Mouse (Mus musculus) urinary bladder, adult 2 months (tissue): ENCODE data around the gene Cdrt4. TPM values are rescaled to one million over a fixed set of nuclear protein-coding genes. Genes with fewer than 3 reads are reported as not detected.

Experiments
- DNase-seq: peaks from one replicate; pipeline ENCODE4 v3.0.0; 2022; ENCODE audit warnings: low spot score
- polyA plus RNA-seq: library from polyadenylated mRNA; depleted of rRNA; stranded (reverse); fragments of >200 nt; gene quantifications from 2 replicates; pipeline ENCODE4 v1.2.3, GENCODE M21; 2012

The Cdrt4 gene
- polyA plus RNA-seq, 1 experiment = 0.10 TPM

- DNase-seq = no peak
Measured at GRCm38 (mm10) chr11:62943538-62943937, 7.5 kb upstream of the Cdrt4 start.

DNA sequence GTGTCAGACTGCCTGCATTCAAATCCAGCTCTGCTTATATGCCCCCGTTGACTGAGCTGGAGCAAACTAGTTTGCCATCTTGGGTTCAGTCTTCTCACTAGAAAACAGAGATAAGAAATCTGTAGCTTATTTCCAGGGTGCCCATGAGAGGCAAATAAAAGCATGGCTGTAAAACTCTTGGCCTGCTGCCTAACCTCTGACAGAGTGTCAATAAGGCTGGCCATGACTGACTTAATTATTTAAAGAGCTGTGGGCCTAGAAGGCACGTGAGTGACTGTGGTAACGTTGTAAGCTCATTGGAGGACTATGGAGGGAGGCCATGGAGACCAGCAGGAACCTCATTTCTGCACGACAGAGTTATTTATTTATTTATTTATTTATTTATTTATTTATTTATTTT is 5.5 kb upstream of the Cdrt4 start:
- DNase-seq = no peak

- no peak for DNase-seq
Measured at GRCm38 (mm10) chr11:62949548-62949947, 1.4 kb upstream of the Cdrt4 start.

DNA sequence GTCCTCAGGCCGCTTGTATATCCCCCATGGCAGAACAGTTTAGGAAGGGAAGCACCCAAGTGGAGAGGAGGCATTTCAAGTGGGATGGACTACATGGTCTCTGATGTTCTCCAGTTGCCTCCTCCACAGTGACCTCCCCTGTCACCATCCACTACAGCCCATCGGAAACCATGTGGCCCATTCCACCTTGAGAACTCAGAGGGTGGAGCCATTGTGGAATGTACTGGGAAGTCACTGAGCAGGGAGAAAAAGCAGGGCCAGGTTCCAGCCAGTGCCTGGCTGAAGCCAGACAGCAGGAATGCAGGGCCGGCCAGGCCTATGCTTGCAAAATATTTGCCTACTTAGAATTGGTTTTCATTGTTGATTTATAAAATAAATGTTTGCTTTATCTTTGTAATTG is 3.8 kb downstream of the Cdrt4 start:
- no peak for DNase-seq

GRCm38 (mm10) chr11:62955186-62955585 is 4.2 kb downstream of the Cdrt4 start:
- DNase-seq = no peak

DNA sequence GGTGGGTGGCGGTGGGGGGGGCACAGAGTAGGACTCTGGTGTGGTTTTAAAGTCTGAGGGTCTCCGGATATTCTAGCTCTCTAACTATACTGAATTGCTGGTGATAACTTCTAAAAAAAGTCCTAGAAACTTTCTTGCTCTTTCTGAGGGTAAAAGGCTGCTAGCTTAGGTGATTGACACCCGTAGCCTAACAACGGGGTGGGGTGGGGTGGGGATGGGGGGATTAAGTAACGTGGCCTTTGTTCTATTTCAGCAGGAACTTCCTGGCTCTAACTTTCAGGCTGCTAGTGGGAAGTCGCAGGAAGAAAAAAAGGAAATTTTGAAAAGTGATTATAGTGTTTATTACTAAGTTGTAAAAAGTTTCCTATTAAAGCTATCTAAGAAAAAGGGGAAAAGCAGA is 4.8 kb downstream of the Cdrt4 start:
- DNase-seq = no peak

DNA sequence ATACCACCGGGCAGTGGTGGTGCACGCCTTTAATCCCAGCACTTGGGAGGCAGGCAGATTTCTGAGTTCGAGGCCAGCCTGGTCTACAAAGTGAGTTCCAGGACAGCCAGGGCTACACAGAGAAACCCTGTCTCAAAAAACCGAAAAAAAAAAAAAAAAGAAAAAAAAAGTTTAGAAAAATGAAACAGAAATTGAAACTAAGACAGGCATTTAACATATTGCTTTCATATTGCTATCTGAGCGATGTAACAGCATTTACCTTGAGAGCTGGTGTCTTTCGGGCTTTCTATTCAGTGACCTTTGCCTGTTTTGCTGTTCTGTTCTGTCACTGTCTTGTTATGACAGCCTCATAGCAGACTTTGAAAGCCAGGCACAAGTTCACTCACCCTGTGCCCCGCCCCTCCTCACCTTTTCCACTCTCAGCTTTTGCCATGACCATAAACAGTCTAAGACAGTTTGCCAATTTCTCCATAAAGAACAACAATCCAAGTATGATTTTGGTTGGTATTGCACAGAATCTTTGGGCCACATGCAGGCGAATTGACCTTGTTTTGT is 6.7 kb downstream of the Cdrt4 start:
- no peak for DNase-seq

GRCm38 (mm10) chr11:62963292-62963691 is 12.3 kb downstream of the Cdrt4 start:
- no peak for DNase-seq

DNA sequence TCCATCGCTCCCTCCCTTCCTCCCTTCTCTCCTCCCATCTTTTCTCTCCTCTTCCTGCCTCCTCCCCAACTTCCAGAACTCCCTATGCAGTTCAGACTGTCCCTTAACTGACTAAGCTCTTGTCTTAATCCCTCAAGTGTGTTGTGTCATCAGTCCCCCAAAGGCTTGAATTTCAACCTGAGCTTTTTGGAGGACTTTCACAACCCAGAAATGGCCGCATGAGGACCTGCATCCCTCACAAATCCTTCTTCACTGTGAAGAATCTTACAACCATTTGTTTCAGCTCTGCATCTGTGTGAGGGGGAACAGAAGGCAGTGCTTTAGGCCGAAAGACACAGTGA is 15.4 kb downstream of the Cdrt4 start:
- no peak for DNase-seq

GRCm38 (mm10) chr11:62966765-62967633 is 16.0 kb downstream of the Cdrt4 start:
- no peak for DNase-seq

DNA sequence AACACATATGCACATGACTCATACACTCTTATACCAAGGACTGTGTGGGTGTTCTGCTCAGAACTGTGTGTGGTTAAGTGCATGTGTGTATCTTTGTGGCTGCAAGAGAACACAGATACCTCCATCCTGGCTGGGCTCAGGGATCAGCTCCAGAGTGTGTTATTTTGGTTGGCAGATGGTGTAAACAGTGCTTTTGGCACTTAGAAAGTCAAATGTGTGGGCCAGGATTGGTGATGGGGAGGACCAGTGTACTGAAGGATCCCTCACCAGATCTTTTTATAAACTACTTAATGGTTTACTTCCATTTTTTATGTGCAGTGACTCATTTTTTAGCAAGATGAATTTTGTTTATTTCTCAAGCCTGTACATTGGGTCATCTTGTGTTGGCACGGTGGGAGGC is 26.2 kb downstream of the Cdrt4 start:
- DNase-seq = no peak

DNA sequence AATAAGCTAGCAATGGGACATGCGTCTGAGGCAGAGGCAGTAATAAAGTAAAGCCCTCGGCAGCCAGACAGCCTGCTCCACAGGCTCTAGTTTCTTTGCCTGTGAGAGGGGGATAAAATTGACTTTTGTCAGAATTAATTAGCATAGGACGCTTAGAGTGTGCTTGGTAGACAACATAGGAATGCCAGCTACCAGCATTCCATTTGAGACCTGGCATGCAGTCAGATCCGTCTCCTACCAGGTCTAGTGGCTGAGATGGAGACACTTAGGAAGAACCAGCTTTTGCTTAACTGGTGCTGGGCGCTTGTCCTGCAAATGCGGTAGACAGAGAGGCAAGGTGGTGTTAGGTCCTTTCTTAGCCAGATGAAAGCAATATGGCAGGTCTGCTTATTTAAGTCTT is 27.9 kb downstream of the Cdrt4 start:
- DNase-seq = no peak

DNA sequence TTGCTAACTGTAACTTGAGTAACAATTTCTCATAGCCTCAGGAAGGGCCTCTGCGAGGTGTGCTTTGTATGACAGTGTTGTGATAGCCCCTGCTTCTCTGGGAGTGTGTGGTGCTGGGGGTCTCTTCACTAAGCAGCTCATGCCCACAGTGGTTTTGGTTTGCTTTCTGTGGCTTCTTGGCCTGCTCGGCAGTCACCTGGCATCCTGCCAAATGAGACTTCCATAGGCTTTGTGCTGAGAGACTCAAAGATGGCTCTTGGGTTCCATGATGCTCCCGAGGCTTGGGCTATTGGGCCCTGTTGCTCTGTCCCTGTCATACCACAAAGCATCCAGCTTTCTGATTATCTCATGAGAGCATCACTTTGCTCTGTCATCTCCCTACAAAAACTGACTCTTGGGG is 30.7 kb downstream of the Cdrt4 start:
- no peak for DNase-seq

DNA sequence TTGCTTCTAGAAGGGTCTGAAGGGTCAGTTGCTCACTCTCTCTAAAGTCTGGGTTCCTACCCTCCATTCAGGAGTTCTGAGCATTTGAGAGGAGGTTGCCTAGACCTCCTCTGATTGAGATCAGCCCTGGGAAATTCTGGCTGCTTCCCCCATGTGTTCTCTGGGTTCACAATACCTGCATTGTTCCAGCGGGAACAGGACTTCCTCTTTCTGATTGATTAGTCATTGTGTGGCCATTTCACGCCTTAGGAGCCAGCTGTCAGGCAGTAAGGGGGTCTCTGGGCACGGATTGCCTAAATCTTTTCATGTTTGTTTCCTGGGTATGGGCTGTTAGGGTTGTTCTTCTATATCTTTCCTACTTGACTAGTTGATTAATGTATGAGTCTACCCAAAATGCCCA is 32.8 kb downstream of the Cdrt4 start:
- DNase-seq = no peak

GRCm38 (mm10) chr11:62984365-62984764 is 33.4 kb downstream of the Cdrt4 start:
- DNase-seq = no peak

DNA sequence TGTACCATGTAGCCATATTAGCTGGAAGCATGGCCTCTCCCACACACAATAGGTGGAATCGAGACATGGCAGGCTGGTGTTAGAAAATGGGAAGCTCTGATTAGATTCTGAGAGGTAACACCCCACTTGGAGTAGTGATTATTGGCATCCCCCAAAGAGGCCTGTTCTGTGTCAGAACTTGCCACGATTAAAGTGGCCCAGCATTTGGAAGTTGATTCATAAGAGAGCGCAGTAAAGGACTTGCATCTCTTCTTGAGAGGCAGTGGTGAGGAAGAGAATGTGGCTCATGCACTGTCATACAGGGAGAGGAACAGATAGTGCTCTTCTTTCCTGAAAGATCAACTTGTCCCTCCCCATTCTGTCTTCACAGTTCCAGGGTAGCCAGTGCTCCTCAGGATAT is 34.1 kb downstream of the Cdrt4 start:
- no peak for DNase-seq

DNA sequence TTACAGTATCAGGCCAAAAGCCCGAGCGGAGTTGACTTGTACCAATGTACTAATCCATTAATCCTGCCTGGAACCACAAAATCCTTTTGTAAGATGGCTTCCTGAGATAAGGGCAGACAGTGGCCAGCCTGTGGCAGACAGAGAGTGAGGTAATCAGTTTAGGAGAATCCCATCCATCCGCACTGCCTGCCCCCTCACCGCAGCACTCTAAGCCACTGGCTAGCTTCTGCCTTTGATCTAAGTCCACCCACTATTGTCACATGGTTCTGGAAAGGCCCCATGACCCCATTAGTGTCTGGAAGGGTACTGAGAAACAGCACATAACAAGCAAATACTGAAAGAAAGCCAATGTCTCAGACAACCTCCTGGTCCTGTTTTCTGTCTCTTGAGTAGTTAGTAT is 35.6 kb downstream of the Cdrt4 start:
- no peak for DNase-seq

- no peak for DNase-seq
Measured at GRCm38 (mm10) chr11:62990150-62990685, 39.2 kb downstream of the Cdrt4 start.

DNA sequence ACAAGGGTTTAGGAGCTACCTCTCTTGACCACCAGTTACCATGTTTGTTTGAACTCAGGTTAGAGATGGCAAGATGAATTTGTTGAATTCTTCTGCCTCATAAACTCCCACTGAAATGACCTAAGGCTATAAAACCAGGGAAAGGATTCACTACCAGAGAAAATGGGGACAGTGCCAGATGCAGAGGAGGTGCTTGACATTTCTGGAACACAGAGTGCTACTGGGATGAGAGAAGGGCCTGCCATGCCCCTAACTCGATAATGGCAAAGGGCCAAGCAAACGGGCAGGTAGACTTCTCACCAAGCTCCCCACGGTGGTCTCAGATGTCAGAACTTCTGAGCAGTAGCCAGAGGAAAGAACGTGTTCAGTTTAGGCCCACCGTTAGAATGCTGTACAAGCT is 39.8 kb downstream of the Cdrt4 start:
- no peak for DNase-seq

DNA sequence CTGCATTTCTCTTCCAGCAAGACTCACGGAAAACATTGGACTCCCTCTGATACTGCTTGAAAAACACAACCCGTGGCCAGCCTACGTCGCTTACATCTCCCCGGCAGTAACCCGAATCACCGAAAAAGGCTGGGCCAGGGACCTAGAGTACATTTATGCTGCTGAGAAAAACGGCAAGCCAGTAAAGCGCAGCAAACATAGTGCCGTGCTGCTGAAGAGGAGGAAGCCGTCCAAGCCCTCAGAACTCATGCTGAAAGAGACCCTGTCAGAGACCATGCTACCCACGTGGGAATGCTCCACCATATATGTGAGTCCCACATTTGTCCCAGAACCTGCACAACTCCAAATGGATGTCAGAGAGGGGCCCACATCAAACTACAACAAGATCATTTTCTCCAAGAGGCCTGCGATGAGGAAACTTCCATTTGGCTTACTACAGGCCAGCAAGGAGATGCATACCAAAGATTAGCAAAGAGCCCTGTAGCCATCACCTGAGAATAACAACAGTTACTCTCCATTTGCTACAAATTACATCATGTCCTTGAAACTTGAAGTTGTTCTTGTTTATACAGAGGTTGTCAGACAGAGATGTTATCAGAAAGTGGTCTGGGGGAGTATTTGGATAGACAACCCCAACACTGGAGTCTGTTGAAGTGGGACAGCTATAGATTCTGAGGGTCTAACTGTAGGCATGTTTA is 41.7 kb downstream of the Cdrt4 start:
- no peak for DNase-seq

- no peak for DNase-seq
Measured at GRCm38 (mm10) chr11:62995066-62995754, 44.2 kb downstream of the Cdrt4 start.
